19 mouse cellular contexts compared by ENCODE assay signal in genomic region chr11:80954147-80954546, GRCm38 (mm10).
A peak's percentile ranks its signal among the peaks of the same experiment; 100 is the strongest.
DNase-seq lines count a peak whose midpoint lies in the region; TF ChIP-seq lines count a peak whose summit lies in the region.
"Had no signal": no experiment of that assay in that cellular context is flagged by ENCODE, and none has a peak within 500 bp of the region (broad histone marks: within the 10 kb centered on the region; RNA-seq: fewer than 3 reads in every experiment).

No protein-coding gene starts in this region.

- TF ChIP-seq POLR2A in cortical plate, adult 2 months (IDR thresholded peaks at IDR 0.05; ENCODE audit: extremely low read depth, insufficient read depth, low read length), result no peak

- DNase-seq in cerebellum, postnatal 25 days, result peak; percentile 35 to 46
- no peak for DNase-seq in cerebellum, adult 9-10 months
- DNase-seq in left cerebral cortex, adult 2 months (ENCODE audit: extremely low spot score in 1 of 2, low spot score in 2 of 2), result no peak
- DNase-seq in left cerebral cortex, adult 8-10 months (ENCODE audit: low spot score in 2 of 2), result no peak
- DNase-seq in brain, adult 2 months (ENCODE audit: low read depth, low spot score), result peak; percentile 37
- DNase-seq: adrenal gland, adult 2 months; adrenal gland, postnatal 14 days; gastrocnemius, postnatal 10 days; gastrocnemius, postnatal 36 days; heart, adult 2 months; heart, postnatal 14 days; heart, postnatal 4 days had no signal

- 0 out of 2 replicates have a peak overlapping the region, but pooled peaks have one; percentile 4 for H3K27ac ChIP-seq in left cerebral cortex, adult 2 months
- no peak overlapping the region for H3K27ac ChIP-seq in cortical plate, adult 2 months (ENCODE audit: insufficient read depth, low read length)
- H3K27ac ChIP-seq: forebrain, embryonic 10.5 days; forebrain, embryonic 13.5 days; heart, adult 2 months; heart, embryonic 10.5 days; heart, embryonic 13.5 days; hindbrain, embryonic 14.5 days; hindbrain, postnatal 0 days had no signal

- peaks cover 2% of the 10 kb centered on the region; the same call in 1 of the 2 replicates for H3K4me1 ChIP-seq in cortical plate, adult 2 months (ENCODE audit: control insufficient read depth, insufficient read depth, low read length)
- H3K4me1 ChIP-seq: heart, embryonic 10.5 days; heart, embryonic 13.5 days had no signal

- TF ChIP-seq CTCF in left cerebral cortex, adult 2 months (IDR thresholded peaks at IDR 0.05), result peak; percentile 29
- peak; percentile 17; the same call in 1 of the 2 replicates for TF ChIP-seq CTCF in cortical plate, adult 2 months (IDR thresholded peaks at IDR 0.05; ENCODE audit: extremely low read depth, insufficient read depth, low read length)

- intact Hi-C loops in left cerebral cortex, adult 2 months (cut with DNase I), result no loop called here

- H3K4me3 ChIP-seq in left cerebral cortex, adult 2 months, result no peak overlapping the region
- H3K4me3 ChIP-seq in cortical plate, adult 2 months (ENCODE audit: insufficient read depth, low read length), result no peak overlapping the region
- H3K4me3 ChIP-seq: forebrain, embryonic 10.5 days; forebrain, embryonic 13.5 days; heart, adult 2 months; heart, embryonic 10.5 days; heart, embryonic 13.5 days had no signal

Comparison
In these comparisons a context has a peak if more than half of its experiments do, and no peak if none do; other contexts are left out.
1. DNase-seq: peak in cerebellum, postnatal 25 days (2 of 2) and brain, adult 2 months (single experiment); none in cerebellum, adult 9-10 months (single experiment), left cerebral cortex, adult 2 months (0 of 2) and left cerebral cortex, adult 8-10 months (0 of 2).